Comparison of ENCODE assay signal across 18 mouse cellular contexts in genomic region chr5:144316442-144316841, GRCm38 (mm10).
"Had no signal": no experiment of that assay in that cellular context is flagged by ENCODE, and none has a peak within 500 bp of the region (broad histone marks: within the 10 kb centered on the region; RNA-seq: fewer than 3 reads in every experiment).

No protein-coding gene starts in this region.

- ATAC-seq: liver, postnatal 0 days; lung, postnatal 0 days; midbrain, embryonic 15.5 days had no signal

- H3K27me3 ChIP-seq: limb, embryonic 12.5 days; limb, embryonic 15.5 days; midbrain, embryonic 12.5 days; midbrain, embryonic 15.5 days; neural tube, embryonic 13.5 days had no signal

- H3K4me3 ChIP-seq: limb, embryonic 12.5 days; limb, embryonic 15.5 days; midbrain, embryonic 12.5 days; midbrain, embryonic 15.5 days; neural tube, embryonic 13.5 days had no signal

- H3K36me3 ChIP-seq: limb, embryonic 12.5 days; limb, embryonic 15.5 days; midbrain, embryonic 12.5 days; midbrain, embryonic 15.5 days; neural tube, embryonic 13.5 days had no signal

- H3K9me3 ChIP-seq: limb, embryonic 12.5 days; limb, embryonic 15.5 days; midbrain, embryonic 12.5 days; midbrain, embryonic 15.5 days; neural tube, embryonic 13.5 days had no signal

- H3K9ac ChIP-seq: limb, embryonic 12.5 days; limb, embryonic 15.5 days; liver, embryonic 14.5 days; liver, postnatal 0 days; lung, embryonic 14.5 days; midbrain, embryonic 12.5 days; midbrain, embryonic 15.5 days; neural tube, embryonic 13.5 days had no signal

- H3K4me2 ChIP-seq: limb, embryonic 12.5 days; limb, embryonic 15.5 days; liver, embryonic 11.5 days; lung, embryonic 14.5 days; midbrain, embryonic 12.5 days; midbrain, embryonic 15.5 days; neural tube, embryonic 13.5 days had no signal

- DNase-seq: kidney, adult 8-10 months; kidney, postnatal 36 days; left cerebral cortex, postnatal 4 days; liver, postnatal 0 days; lung, embryonic 14.5 days; retina, postnatal 1 day; thymus, adult 2 months; thymus, postnatal 14 days; thymus, postnatal 4 days had no signal

- H3K4me1 ChIP-seq: midbrain, embryonic 12.5 days; midbrain, embryonic 15.5 days had no signal

- H3K27ac ChIP-seq: limb, embryonic 12.5 days; limb, embryonic 15.5 days; liver, embryonic 14.5 days; macrophage; midbrain, embryonic 12.5 days; midbrain, embryonic 15.5 days; neural tube, embryonic 13.5 days had no signal
